Mouse (Mus musculus): ENCODE results near the gene Bbx. TPM values are rescaled to one million over a fixed set of nuclear protein-coding genes. Genes with fewer than 3 reads are reported as not detected.

The Bbx gene
- polyA plus RNA-seq, 1 experiment: 10.5 TPM

DNA sequence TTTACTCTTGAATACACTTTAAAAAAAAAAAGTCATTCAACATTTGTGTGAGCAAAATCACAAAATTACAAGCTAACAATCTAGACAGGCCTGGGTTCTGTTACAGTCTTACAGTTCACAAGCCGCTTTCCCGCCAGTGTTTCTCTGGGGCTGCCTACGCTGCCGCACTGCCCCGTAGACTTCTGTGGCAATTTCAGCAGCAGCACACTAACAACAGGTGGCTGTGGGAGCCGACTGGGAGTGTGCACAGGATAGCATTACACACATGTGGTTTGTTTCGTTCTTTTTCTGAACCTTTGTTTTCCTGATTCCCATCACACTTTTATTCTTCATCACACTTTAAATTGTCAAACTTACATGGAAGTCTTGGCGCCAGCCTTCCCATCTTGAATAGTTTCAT is 48.6 kb downstream of the Bbx start:
- H3K4me3 ChIP-seq (replicated peaks; ENCODE audit: control insufficient read depth, low read depth, low read length): no peak overlapping the region
- H3K4me1 ChIP-seq (ENCODE audit: control insufficient read depth, insufficient read depth, low read length): no peaks in the 10 kb centered on the region
- WGBS: 79% methylated on average over 8 of the region's 8 CpGs
- TF ChIP-seq CTCF (IDR thresholded peaks at IDR 0.05; ENCODE audit: control insufficient read depth, insufficient read depth, low read length) (no peak), POLR2A (IDR thresholded peaks at IDR 0.05; ENCODE audit: borderline replicate concordance, control insufficient read depth, low read depth, low read length) (no peak)
- no peak overlapping the region for H3K27ac ChIP-seq (ENCODE audit: control insufficient read depth, insufficient read depth, low read depth, low read length, poor library complexity)

DNA sequence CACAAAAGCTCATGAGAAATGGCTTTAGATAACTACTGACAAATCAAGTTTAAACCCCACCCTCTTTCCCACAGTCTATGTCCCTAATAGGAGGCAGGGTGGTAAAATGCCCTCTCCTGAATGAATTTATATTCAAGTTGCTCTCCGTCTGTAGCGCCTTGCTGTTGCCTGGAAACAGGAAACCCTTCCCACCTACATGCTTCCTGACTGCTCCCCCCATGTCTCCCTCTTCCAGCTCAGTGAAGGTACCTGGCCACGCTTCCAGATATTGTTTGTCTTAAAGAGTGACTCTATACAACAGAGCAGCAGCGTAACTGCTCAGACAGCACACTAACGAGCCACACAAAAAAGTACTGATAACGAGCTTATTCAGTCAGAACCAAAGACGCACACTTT is 50.8 kb downstream of the Bbx start:
- no peaks in the 10 kb centered on the region for H3K4me1 ChIP-seq (ENCODE audit: control insufficient read depth, insufficient read depth, low read length)
- no peak overlapping the region for H3K4me3 ChIP-seq (replicated peaks; ENCODE audit: control insufficient read depth, low read depth, low read length)
- H3K27ac ChIP-seq (ENCODE audit: control insufficient read depth, insufficient read depth, low read depth, low read length, poor library complexity): no peak overlapping the region
- WGBS: 68% methylated on average over 7 of the region's 7 CpGs
- TF ChIP-seq POLR2A (IDR thresholded peaks at IDR 0.05; ENCODE audit: borderline replicate concordance, control insufficient read depth, low read depth, low read length) (no peak), CTCF (IDR thresholded peaks at IDR 0.05; ENCODE audit: control insufficient read depth, insufficient read depth, low read length) (no peak)

DNA sequence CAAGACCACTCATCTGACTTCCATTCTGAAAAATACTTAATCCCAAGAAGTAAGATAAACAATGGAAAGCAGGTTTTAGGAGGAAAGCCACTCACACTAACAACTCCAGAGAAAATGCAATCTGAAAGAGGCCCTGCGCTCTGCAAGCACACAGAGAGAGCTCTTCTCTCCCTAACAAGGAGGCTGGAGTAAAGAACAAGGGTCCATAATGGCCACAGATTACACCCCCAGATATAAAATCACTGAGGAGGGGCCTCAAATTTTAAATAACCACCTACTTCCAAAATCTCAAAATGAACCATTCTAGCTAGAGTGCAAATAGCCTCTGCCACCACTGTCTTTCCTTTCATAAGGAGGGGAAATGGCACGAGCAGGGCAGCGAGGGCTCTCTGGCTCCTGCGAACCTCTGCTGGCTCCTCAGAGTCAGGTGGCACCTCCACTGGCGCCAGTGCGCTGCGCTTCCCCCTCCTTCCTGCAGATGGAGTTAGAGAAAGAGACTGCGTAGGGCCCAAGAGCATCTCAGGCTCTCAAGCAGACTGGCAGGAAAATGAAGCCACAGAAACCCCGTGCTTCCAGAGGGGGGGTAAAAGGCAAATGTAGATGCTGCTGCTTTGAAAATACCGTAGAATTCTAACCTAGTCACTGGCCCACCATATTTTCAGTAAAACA is 51.4 kb downstream of the Bbx start:
- 32% methylated on average over 10 of the region's 10 CpGs for WGBS
- peak; percentile 33; the same call in 1 of the 2 replicates for TF ChIP-seq CTCF (IDR thresholded peaks at IDR 0.05; ENCODE audit: control insufficient read depth, insufficient read depth, low read length)
- TF ChIP-seq POLR2A (IDR thresholded peaks at IDR 0.05; ENCODE audit: borderline replicate concordance, control insufficient read depth, low read depth, low read length): no peak
- Histone ChIP-seq H3K27ac (ENCODE audit: control insufficient read depth, insufficient read depth, low read depth, low read length, poor library complexity) (no peak overlapping the region), H3K4me1 (ENCODE audit: control insufficient read depth, insufficient read depth, low read length) (no peaks in the 10 kb centered on the region), H3K4me3 (replicated peaks; ENCODE audit: control insufficient read depth, low read depth, low read length) (no peak overlapping the region)

DNA sequence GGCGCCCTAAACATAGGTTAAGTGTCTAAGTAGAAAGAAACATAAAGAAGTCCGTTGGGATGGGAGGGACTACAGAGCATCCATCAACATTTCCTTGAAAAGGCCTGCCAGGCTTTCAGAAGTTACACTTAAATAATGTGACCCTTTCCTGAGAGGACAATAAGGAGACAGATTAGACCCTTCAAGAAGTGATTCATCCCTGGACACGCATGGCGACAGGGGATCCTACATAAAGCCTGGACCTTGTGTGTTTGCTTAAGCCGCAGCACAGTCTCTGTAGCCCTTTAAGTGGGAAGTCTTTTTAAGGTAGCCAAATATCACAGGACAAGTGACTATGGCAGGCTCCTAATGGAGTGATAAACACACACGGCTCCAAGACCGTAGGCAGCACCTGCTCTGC is 52.0 kb downstream of the Bbx start:
- 84% methylated on average over 7 of the region's 7 CpGs for WGBS
- no peak overlapping the region for H3K27ac ChIP-seq (ENCODE audit: control insufficient read depth, insufficient read depth, low read depth, low read length, poor library complexity)
- TF ChIP-seq CTCF (IDR thresholded peaks at IDR 0.05; ENCODE audit: control insufficient read depth, insufficient read depth, low read length) (no peak), POLR2A (IDR thresholded peaks at IDR 0.05; ENCODE audit: borderline replicate concordance, control insufficient read depth, low read depth, low read length) (no peak)
- H3K4me3 ChIP-seq (replicated peaks; ENCODE audit: control insufficient read depth, low read depth, low read length): no peak overlapping the region
- no peaks in the 10 kb centered on the region for H3K4me1 ChIP-seq (ENCODE audit: control insufficient read depth, insufficient read depth, low read length)

DNA sequence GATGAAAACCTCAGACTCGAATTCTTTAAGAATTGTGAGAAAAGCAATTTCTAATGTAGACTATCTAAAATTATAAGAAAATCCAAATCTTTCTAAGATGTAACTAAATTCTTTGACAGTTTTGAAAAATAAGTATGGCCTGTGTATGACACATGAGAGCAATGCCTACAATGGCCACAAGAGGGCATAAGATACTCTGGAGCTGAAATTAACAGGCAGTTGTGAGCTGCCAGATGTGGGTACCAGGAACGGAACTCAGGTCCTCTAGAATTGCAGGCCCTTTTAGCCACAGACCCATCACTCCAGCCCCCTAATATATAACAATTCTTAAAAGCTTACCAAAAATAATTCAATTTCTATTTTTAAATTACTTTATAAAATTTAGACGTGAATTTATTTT is 57.6 kb downstream of the Bbx start:
- H3K4me3 ChIP-seq (replicated peaks; ENCODE audit: control insufficient read depth, low read depth, low read length): no peak overlapping the region
- TF ChIP-seq POLR2A (IDR thresholded peaks at IDR 0.05; ENCODE audit: borderline replicate concordance, control insufficient read depth, low read depth, low read length) (no peak), CTCF (IDR thresholded peaks at IDR 0.05; ENCODE audit: control insufficient read depth, insufficient read depth, low read length) (peak; percentile 41)
- no peak overlapping the region for H3K27ac ChIP-seq (ENCODE audit: control insufficient read depth, insufficient read depth, low read depth, low read length, poor library complexity)
- WGBS: 76% methylated on average over 3 of the region's 3 CpGs
- no peaks in the 10 kb centered on the region; the same call in 1 of the 2 replicates for H3K4me1 ChIP-seq (ENCODE audit: control insufficient read depth, insufficient read depth, low read length)

DNA sequence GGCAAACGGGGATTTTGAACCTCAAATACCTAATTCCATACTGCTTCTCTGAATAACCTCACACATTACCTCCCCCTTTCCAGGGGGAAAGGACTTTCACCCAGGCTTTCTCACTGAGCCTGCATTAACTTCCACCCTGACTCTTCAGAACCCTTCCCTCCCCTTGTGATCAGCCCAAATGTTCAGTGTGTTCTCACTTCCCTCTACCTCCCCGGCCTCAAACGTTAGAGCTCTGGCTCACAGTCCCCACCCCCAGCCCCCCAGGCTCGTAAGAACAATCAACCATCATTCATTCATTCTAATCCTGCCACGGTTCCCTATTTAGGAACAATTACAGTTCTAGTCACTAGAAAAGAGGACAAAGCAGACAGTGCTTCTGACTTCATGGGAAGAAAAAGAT is 58.5 kb downstream of the Bbx start:
- no peak for TF ChIP-seq POLR2A (IDR thresholded peaks at IDR 0.05; ENCODE audit: borderline replicate concordance, control insufficient read depth, low read depth, low read length)
- TF ChIP-seq CTCF (IDR thresholded peaks at IDR 0.05; ENCODE audit: control insufficient read depth, insufficient read depth, low read length): no peak
- H3K27ac ChIP-seq (ENCODE audit: control insufficient read depth, insufficient read depth, low read depth, low read length, poor library complexity): no peak overlapping the region
- no peaks in the 10 kb centered on the region; the same call in 1 of the 2 replicates for H3K4me1 ChIP-seq (ENCODE audit: control insufficient read depth, insufficient read depth, low read length)
- H3K4me3 ChIP-seq (replicated peaks; ENCODE audit: control insufficient read depth, low read depth, low read length): no peak overlapping the region
- 25% methylated on average over 5 of the region's 5 CpGs for WGBS

DNA sequence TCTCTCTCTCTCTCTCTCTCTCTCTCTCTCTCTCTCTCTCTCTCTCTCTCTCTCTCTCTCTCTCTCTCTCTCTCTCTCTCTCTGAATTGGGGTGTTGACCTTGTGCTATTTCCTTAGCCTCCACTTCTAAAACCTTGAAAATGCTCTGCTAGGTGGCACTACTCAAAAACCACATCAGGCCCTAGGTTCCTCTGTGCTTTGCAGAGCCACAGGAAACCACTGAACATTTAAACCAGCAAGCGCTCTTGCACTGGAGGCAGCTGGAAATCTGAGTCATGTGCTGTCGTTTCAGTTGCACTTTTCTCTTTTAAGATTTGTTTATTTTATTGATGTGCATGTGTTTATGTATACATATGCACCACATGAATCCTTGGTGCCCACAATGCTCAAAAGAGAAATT is 59.6 kb downstream of the Bbx start:
- WGBS: 13% methylated on average over 2 of the region's 2 CpGs
- Histone ChIP-seq H3K4me1 (ENCODE audit: control insufficient read depth, insufficient read depth, low read length) (no peaks in the 10 kb centered on the region; the same call in 1 of the 2 replicates), H3K4me3 (replicated peaks; ENCODE audit: control insufficient read depth, low read depth, low read length) (no peak overlapping the region), H3K27ac (ENCODE audit: control insufficient read depth, insufficient read depth, low read depth, low read length, poor library complexity) (no peak overlapping the region)
- TF ChIP-seq POLR2A (IDR thresholded peaks at IDR 0.05; ENCODE audit: borderline replicate concordance, control insufficient read depth, low read depth, low read length) (no peak), CTCF (IDR thresholded peaks at IDR 0.05; ENCODE audit: control insufficient read depth, insufficient read depth, low read length) (no peak)

DNA sequence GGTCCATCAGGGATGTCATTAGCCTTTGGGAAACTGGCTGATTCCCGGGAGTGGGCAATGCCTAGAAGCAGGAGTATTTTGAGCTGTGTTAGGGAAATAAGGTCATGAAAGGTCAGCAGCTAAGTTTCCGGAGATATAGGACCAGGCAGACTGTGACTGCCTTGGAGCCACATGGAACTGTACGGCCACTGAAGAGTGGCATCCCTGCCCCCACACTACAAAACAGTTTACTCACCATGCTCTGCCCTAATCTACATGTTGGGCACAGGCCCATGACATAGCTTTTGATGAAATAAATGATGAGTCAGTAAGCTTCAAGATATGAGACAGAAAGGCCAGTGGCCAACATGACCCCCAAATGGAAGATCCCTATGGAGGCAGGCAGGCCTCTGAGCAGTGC is 60.7 kb downstream of the Bbx start:
- TF ChIP-seq POLR2A (IDR thresholded peaks at IDR 0.05; ENCODE audit: borderline replicate concordance, control insufficient read depth, low read depth, low read length) (no peak), CTCF (IDR thresholded peaks at IDR 0.05; ENCODE audit: control insufficient read depth, insufficient read depth, low read length) (no peak)
- WGBS: 75% methylated on average over 3 of the region's 3 CpGs
- no peak overlapping the region for H3K4me3 ChIP-seq (replicated peaks; ENCODE audit: control insufficient read depth, low read depth, low read length)
- no peak overlapping the region for H3K27ac ChIP-seq (ENCODE audit: control insufficient read depth, insufficient read depth, low read depth, low read length, poor library complexity)
- H3K4me1 ChIP-seq (ENCODE audit: control insufficient read depth, insufficient read depth, low read length): no peaks in the 10 kb centered on the region; the same call in 1 of the 2 replicates

DNA sequence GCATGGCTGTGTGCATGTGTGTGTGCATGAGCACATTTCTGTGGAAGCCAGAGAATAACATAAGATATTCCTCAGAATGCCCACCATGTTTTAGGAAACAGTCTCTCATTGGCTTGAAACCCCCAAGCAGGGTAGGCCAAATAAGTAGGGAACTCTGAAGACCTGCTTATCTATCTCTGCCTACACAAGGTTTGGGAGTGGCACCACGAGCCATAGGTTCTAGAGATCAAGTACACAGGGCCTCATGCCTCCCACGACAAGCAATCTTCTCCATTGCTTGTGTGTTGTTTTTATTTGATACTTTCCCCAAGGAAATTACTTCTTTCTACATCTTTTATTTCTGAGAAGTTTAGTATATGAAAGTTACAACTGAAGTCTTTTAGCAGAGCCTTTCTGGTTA is 61.8 kb downstream of the Bbx start:
- H3K4me3 ChIP-seq (replicated peaks; ENCODE audit: control insufficient read depth, low read depth, low read length): no peak overlapping the region
- WGBS: 69% methylated on average over 2 of the region's 2 CpGs
- H3K4me1 ChIP-seq (ENCODE audit: control insufficient read depth, insufficient read depth, low read length): no peaks in the 10 kb centered on the region; the same call in 1 of the 2 replicates
- TF ChIP-seq POLR2A (IDR thresholded peaks at IDR 0.05; ENCODE audit: borderline replicate concordance, control insufficient read depth, low read depth, low read length) (no peak), CTCF (IDR thresholded peaks at IDR 0.05; ENCODE audit: control insufficient read depth, insufficient read depth, low read length) (no peak)
- no peak overlapping the region for H3K27ac ChIP-seq (ENCODE audit: control insufficient read depth, insufficient read depth, low read depth, low read length, poor library complexity)
